Mouse (Mus musculus) liver, embryonic 14.5 days (tissue): ENCODE measurements around the gene Epop.

Experiments used
- CTCF ChIP-seq: IDR thresholded peaks from 2 replicates; pipeline ENCODE4 v1.5.1; 2016; ENCODE audit warnings: antibody characterized with exemption, low read depth, control low read depth
- EP300 ChIP-seq: IDR thresholded peaks from 2 replicates; pipeline ENCODE4 v1.6.1; 2016; ENCODE audit warnings: antibody characterized with exemption, low read depth

DNA sequence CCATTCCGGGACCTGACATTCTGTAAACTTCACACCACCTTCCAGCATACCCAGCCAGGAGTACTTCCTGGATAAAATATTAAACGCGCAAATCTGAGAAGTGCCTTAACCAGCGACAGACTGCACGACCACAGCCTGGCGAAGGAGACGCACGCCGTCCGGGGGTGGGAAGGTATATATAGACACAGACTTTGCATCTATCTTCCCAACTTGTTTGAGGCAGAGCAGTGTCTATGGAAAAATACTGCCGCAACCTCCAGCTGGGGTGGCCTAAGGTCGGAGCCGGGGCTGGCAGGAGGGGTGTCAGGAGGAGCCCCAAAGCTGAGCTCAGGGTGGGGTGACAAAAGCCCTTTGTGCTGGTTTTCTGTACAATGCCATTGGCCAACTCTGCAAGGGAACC, 19.8 kb downstream of the Epop start:
- TF ChIP-seq CTCF = no peak
- no peak for TF ChIP-seq EP300
